Mouse (Mus musculus): ENCODE measurements at regions not wholly inside any gene's neighbourhood (a gene's known extent, or its start where the extent isn't known, plus 50 kb on each side); places are given as distances from the start of the nearest gene placed in this dataset.

- DNase-seq (ENCODE audit: low spot score in 2 of 2), result peak in 1 of 2 experiments; percentile 20
These were observed 255.9 kb downstream of the Prdm2 start for GRCm38 (mm10) chr4:142956832-142957429.

- no peak for DNase-seq (ENCODE audit: low spot score in 2 of 2)
These were observed 256.4 kb downstream of the Prdm2 start for GRCm38 (mm10) chr4:142956376-142956775.

- DNase-seq (ENCODE audit: low spot score in 2 of 2), result peak; percentile 14 to 24
These were observed 259.1 kb downstream of the Prdm2 start for GRCm38 (mm10) chr4:142953724-142954123.

GRCm38 (mm10) chr4:142952879-142953278 lies 259.9 kb downstream of the Prdm2 start:
- no peak for DNase-seq (ENCODE audit: low spot score in 2 of 2)

DNA sequence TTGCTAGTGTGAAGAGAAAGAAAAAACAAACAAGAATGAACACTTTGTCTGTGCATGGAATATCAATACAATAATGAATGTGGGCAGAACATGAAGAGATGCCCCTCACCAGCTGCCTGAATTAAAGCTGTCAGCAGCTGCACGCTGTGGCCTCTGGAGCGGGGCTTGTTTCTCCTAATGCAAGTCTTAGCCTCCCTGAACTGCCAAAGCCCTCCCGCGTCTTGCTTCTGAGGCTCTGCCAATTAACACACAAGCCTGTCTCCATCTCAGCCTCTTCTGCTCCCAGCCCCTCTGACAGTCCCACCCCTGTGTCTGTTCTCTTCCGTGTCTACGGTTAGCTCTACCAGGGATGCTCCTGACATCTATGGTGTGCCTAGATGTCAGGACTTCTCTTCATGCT lies 265.1 kb downstream of the Prdm2 start:
- no peak for DNase-seq (ENCODE audit: low spot score in 2 of 2)

- DNase-seq (ENCODE audit: low spot score in 2 of 2), result no peak
These were observed 279.2 kb downstream of the Prdm2 start for GRCm38 (mm10) chr4:142933627-142934026.

GRCm38 (mm10) chr4:142929245-142929644 lies 283.6 kb downstream of the Prdm2 start:
- DNase-seq (ENCODE audit: low spot score in 2 of 2), result no peak

DNA sequence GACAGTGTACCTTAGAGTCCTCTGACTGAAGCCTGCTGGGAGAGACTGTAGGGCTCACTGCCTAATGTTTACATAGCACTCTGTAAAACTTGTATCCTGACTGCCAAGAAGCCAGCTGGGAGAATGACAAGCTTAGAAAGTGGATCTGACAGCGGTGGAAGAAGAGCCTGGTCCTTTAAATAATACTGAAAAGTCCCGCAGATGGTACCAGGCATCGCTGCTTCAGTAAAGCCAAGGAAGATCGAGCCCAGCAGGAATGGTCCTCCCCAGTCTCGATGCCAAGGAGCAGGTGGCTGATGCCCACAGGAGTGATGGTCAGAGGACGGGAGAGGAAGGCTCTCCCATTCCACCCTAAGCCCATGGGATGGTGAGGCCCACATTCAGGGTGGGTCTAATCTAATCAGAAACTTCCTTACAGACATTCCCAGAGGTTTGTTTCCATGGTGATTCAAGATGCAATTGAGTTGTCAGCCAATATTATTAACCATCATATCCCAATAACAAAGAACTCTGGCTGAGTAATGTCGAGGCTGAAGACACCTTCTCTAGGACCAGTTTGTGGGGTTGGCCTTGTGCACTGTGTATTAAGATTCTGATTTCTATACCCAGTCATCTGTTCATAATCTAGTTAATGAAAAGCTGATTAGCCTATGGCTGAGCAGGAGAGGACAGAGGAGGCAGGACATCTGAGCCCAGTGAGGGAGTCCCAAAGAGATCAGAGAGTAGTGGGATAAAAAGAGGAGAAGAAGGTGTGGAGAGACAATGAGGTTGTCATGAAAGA lies 285.3 kb downstream of the Prdm2 start:
- DNase-seq (ENCODE audit: low spot score in 2 of 2), result no peak

DNA sequence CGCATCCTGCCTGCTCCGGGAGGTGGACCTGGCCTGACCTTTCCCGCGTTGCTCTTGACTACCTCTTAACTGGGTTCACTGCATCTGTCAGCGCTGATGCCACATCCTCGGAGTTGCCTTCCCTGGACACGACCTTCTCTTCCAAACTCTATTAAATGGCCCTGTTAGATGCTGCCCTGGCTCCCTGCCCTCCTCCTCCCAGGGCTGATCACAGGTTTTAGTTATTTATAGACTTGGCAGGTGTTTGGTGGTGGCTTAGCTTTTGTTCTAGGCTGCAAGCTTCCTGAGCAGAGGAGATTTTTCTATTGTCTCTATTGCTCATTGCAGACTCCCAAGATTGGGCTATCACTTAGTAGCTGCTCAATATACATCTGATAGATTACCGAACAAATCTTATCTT lies 287.7 kb downstream of the Prdm2 start:
- no peak for DNase-seq (ENCODE audit: low spot score in 2 of 2)

DNA sequence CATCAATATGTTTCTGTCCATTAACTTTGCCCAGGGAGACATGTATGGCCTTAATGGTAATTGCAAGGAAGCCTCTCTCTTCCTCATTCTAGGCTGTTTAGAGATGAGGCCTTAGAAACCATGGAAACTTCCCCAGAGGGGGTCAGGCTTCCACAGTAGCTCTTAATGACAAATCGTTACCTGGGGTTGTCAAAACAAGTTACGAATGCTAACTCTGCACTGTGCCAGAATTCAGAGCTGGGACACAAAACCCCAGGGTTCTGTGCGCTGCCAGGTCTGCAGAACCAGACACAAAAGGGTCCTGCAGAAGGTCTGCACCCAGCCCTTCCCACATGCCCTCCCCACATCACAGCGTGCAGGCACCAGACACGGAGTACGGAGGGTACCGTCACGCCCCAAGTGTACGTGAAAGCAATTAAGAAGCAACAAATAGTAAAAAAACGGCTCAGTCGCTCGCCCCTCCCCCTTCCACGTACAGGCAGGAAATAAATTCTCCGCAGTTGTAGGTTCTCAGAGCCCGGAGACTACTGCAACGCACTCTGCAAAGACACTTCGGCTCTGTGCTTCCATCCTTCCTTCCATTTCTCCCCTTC lies 303.3 kb downstream of the Prdm2 start:
- no peak for DNase-seq (ENCODE audit: low spot score in 2 of 2)

- DNase-seq (ENCODE audit: low spot score in 2 of 2), result no peak
These were observed 304.0 kb downstream of the Prdm2 start for GRCm38 (mm10) chr4:142908782-142909181.

- DNase-seq (ENCODE audit: low spot score in 2 of 2), result no peak
These were observed 309.3 kb downstream of the Prdm2 start for GRCm38 (mm10) chr4:142903356-142904032.

DNA sequence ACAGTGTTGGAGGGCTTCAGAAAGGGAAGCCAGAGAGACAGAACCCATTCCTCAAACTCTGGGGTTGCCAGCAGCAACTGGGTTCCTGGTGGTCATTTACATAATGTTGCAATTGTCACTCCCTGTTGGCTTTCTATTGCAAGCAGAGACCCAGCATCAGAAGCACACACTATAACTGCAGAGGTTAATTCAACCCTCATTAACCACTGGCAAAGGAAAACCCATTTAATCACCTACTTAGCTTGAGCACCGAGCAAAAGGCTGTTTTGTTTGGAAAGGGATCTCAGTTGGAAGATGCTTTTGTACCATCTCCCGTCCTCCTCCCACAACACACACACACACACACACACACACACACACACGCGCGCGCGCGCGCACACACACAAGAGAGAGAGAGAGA lies 312.0 kb downstream of the Prdm2 start:
- no peak for DNase-seq (ENCODE audit: low spot score in 2 of 2)

GRCm38 (mm10) chr4:142898994-142899393 lies 313.8 kb downstream of the Prdm2 start:
- DNase-seq (ENCODE audit: low spot score in 2 of 2), result no peak

DNA sequence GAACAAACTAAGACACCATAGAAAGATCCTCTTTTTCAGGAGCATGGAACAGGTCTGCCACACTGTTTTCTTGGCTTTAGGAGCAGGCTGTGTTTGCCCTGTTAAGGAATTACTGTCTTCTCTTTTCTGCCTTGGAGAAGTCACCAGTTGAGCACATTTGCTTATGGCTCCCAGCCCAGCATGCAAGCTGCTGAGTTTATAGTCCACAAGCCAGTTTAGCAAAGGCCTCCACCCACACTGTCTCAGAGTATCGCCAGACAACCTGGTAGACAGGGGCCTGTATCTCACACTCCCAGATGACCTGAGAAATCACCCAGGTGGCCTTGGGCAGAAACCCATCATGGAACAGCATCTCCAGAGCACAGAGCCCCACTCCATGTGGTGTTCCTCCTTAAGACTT lies 322.1 kb downstream of the Prdm2 start:
- DNase-seq (ENCODE audit: low spot score in 2 of 2), result peak in 1 of 2 experiments; percentile 14

DNA sequence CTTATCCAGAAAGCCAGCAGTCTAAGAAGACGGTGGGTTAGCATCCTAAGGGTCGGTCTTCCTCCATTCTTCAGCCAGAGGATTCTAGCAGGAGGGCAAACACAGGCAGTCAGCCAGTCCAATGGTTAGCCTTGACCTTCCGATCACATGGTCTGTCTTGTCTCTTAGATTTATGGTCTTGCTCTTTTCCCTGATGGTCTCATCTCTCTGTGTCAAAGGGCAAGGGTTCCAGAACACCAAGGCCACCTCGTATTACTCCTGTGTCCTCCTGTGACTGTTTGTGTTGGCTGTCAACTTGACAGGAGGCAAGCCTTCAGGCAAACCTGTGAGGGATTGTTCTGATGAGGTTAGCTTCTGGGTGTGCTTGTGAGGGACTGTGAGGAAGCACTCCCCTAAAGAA lies 323.9 kb downstream of the Prdm2 start:
- no peak for DNase-seq (ENCODE audit: low spot score in 2 of 2)

- DNase-seq (ENCODE audit: low spot score in 2 of 2), result peak; percentile 27 to 42
These were observed 324.9 kb downstream of the Prdm2 start for GRCm38 (mm10) chr4:142887876-142888275.

GRCm38 (mm10) chr4:142880323-142880759 lies 332.5 kb downstream of the Prdm2 start:
- peak; percentile 73 to 82 for DNase-seq (ENCODE audit: low spot score in 2 of 2)

- no peak for DNase-seq (ENCODE audit: low spot score in 2 of 2)
These were observed 336.6 kb downstream of the Prdm2 start for GRCm38 (mm10) chr4:142876151-142876550.

- DNase-seq (ENCODE audit: low spot score in 2 of 2), result no peak
These were observed 337.7 kb downstream of the Prdm2 start for GRCm38 (mm10) chr4:142875105-142875504.

DNA sequence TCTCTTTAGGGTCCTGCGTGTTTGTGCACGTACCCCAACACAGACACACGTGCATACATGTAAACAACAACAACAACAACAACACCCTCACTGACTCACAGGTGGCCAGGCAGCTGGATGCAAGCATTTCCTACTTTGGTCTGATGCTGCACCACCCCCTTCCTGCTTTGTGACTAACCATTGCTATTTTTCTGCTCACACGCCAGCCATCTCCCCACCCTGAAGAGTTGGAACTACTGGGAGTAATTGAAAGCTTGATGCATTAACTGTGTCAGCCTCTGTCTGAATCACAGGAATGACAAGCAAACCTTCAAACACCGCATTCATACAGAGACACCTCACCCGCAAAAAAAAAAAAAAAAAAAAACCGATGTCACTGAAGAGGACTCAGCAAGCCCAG lies 346.5 kb downstream of the Prdm2 start:
- DNase-seq (ENCODE audit: low spot score in 2 of 2), result peak in 1 of 2 experiments; percentile 22

GRCm38 (mm10) chr4:142865593-142865992 lies 347.2 kb downstream of the Prdm2 start:
- DNase-seq (ENCODE audit: low spot score in 2 of 2), result no peak
